17 mouse cellular contexts compared by ENCODE assay signal in the genomic region with DNA sequence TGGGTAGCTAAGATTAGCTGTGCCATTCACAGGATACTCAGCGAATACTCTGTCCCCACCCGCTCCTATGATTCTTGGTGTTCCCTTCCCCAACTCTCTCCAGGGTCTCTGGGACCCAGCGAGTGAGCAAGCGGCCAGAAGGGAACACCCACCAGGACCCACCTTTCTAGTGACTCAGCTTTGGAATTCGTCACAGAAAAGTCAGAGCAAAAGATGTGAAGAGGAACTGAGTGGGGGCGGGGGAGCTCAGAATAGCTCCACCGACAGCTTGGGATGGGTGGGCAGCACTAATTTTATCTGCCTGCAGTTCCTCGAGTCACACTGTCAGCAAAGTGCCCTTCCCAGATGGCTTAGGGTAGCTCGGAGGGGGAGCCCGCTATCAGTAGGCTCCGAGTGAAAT.
DNase-seq lines count a peak whose midpoint lies in the region; ATAC-seq and TF ChIP-seq lines count a peak whose summit lies in the region.
"Had no signal": no experiment of that assay in that cellular context is flagged by ENCODE, and none has a peak within 500 bp of the region (broad histone marks: within the 10 kb centered on the region; RNA-seq: fewer than 3 reads in every experiment).

No protein-coding gene starts in this region.

- intact Hi-C loops in heart, postnatal 14 days (cut with DNase I) = no loop called here
- intact Hi-C loops in left cerebral cortex, adult 2 months (cut with DNase I) = loop anchor here (1.0 to 5.0 kb wide), 4 partner anchors 65 to 230 kb away; no protein-coding TSS in a partner anchor

- H3K9ac ChIP-seq in heart, embryonic 14.5 days (ENCODE audit: low read length) = no peak overlapping the region
- no peak overlapping the region for H3K9ac ChIP-seq in intestine, embryonic 15.5 days
- H3K9ac ChIP-seq: embryonic facial prominence, embryonic 13.5 days; limb, embryonic 15.5 days; lung, embryonic 14.5 days had no signal

- H3K36me3 ChIP-seq in heart, embryonic 14.5 days (ENCODE audit: control insufficient read depth, insufficient read depth, low read length) = no peaks in the 10 kb centered on the region
- H3K36me3 ChIP-seq in intestine, embryonic 15.5 days = no peaks in the 10 kb centered on the region
- H3K36me3 ChIP-seq: embryonic facial prominence, embryonic 13.5 days; hindbrain, embryonic 10.5 days; limb, embryonic 15.5 days had no signal

- H3K27ac ChIP-seq in heart, embryonic 14.5 days (replicated peaks in 1 of 2; ENCODE audit: control insufficient read depth in 1 of 2, insufficient read depth in 1 of 2, low read depth in 2 of 2, low read length in 2 of 2) = peak overlapping the region in 1 of 2 experiments; percentile 15; a peak in 3 of 4 replicates
- peak overlapping the region; percentile 82 for H3K27ac ChIP-seq in left cerebral cortex, adult 2 months
- H3K27ac ChIP-seq in intestine, embryonic 15.5 days = no peak overlapping the region
- H3K27ac ChIP-seq: embryonic facial prominence, embryonic 13.5 days; hindbrain, embryonic 10.5 days; limb, embryonic 15.5 days had no signal

- no peaks in the 10 kb centered on the region for H3K9me3 ChIP-seq in heart, embryonic 14.5 days (ENCODE audit: control insufficient read depth, low read length)
- H3K9me3 ChIP-seq in intestine, embryonic 15.5 days = no peaks in the 10 kb centered on the region
- H3K9me3 ChIP-seq: embryonic facial prominence, embryonic 13.5 days; hindbrain, embryonic 10.5 days; limb, embryonic 15.5 days had no signal

- no peak for DNase-seq in heart, postnatal 14 days
- peak; percentile 77 to 80 for DNase-seq in frontal cortex, postnatal 14 days (ENCODE audit: low spot score in 2 of 2)
- DNase-seq in left cerebral cortex, adult 2 months (ENCODE audit: extremely low spot score in 1 of 2, low spot score in 2 of 2) = peak; percentile 73 to 77
- peak; percentile 84 for DNase-seq in right cerebral cortex, postnatal 14 days
- DNase-seq in cerebellum, postnatal 14 days = no peak
- DNase-seq in kidney, postnatal 10 days = no peak
- DNase-seq: B cell, adult 2 months; cerebellum, adult 9-11 months; lung, embryonic 14.5 days had no signal

- no peaks in the 10 kb centered on the region for H3K27me3 ChIP-seq in heart, embryonic 14.5 days (ENCODE audit: control insufficient read depth, insufficient read depth, low read length)
- H3K27me3 ChIP-seq in intestine, embryonic 15.5 days (replicated peaks) = no peaks in the 10 kb centered on the region
- H3K27me3 ChIP-seq: embryonic facial prominence, embryonic 13.5 days had no signal

- H3K4me3 ChIP-seq in heart, embryonic 14.5 days (ENCODE audit: control insufficient read depth in 1 of 2, insufficient read depth in 1 of 2, low read depth in 1 of 2, low read length in 2 of 2) = no peak overlapping the region
- no peak overlapping the region for H3K4me3 ChIP-seq in left cerebral cortex, adult 2 months
- no peak overlapping the region for H3K4me3 ChIP-seq in intestine, embryonic 15.5 days (replicated peaks)
- H3K4me3 ChIP-seq: embryonic facial prominence, embryonic 13.5 days; hindbrain, embryonic 10.5 days; limb, embryonic 15.5 days had no signal

- 15% methylated on average over 11 of the region's 11 CpGs for WGBS in heart, embryonic 14.5 days
- 70% methylated on average over 11 of the region's 11 CpGs for WGBS in intestine, embryonic 15.5 days

- no peak for TF ChIP-seq CTCF in left cerebral cortex, adult 2 months (IDR thresholded peaks at IDR 0.05)

- peaks cover 27 to 32% of the 10 kb centered on the region in 2 experiments for H3K4me1 ChIP-seq in heart, embryonic 14.5 days (ENCODE audit: control insufficient read depth in 2 of 2, insufficient read depth in 2 of 2, low read length in 2 of 2)
- no peaks in the 10 kb centered on the region for H3K4me1 ChIP-seq in intestine, embryonic 15.5 days (replicated peaks)

- H3K4me2 ChIP-seq in heart, embryonic 14.5 days (ENCODE audit: low read length) = peak overlapping the region; percentile 36
- no peak overlapping the region for H3K4me2 ChIP-seq in intestine, embryonic 15.5 days (replicated peaks)
- H3K4me2 ChIP-seq: embryonic facial prominence, embryonic 13.5 days; limb, embryonic 15.5 days; lung, embryonic 14.5 days had no signal

- ATAC-seq in heart, embryonic 14.5 days (ENCODE audit: insufficient number of reproducible peaks, insufficient read depth, low FRiP score, low read depth) = no peak
- no peak for ATAC-seq in intestine, embryonic 15.5 days
- ATAC-seq: activated CD4-positive, CD25-positive, alpha-beta regulatory T cell, adult 4 months; forebrain, embryonic 14.5 days; intestine, postnatal 0 days had no signal

Comparison
In these comparisons a context has a peak if more than half of its experiments do, and no peak if none do; other contexts are left out.
1. DNase-seq: peak in frontal cortex, postnatal 14 days (2 of 2), left cerebral cortex, adult 2 months (2 of 2) and right cerebral cortex, postnatal 14 days (single experiment); none in heart, postnatal 14 days (0 of 2), cerebellum, postnatal 14 days (0 of 2) and kidney, postnatal 10 days (single experiment).